Mouse (Mus musculus): ENCODE data around the gene Ccl1. TPM values are rescaled to one million over a fixed set of nuclear protein-coding genes. Genes with fewer than 3 reads are reported as not detected.

The Ccl1 gene
- polyA plus RNA-seq, 1 experiment, result not detected

GRCm38 (mm10) chr11:82214405-82214804 is 91.1 kb downstream of the Ccl1 start:
- no peak overlapping the region for H3K27ac ChIP-seq (ENCODE audit: insufficient read depth, low read depth, low read length)
- no peak for TF ChIP-seq CTCF (IDR thresholded peaks at IDR 0.05; ENCODE audit: low read depth, low read length)
- TF ChIP-seq POLR2A (IDR thresholded peaks at IDR 0.05; ENCODE audit: borderline replicate concordance, low read depth, low read length), result no peak

GRCm38 (mm10) chr11:82206960-82207488 is 98.5 kb downstream of the Ccl1 start:
- H3K27ac ChIP-seq (ENCODE audit: insufficient read depth, low read depth, low read length), result no peak overlapping the region
- TF ChIP-seq POLR2A (IDR thresholded peaks at IDR 0.05; ENCODE audit: borderline replicate concordance, low read depth, low read length), result no peak
- TF ChIP-seq CTCF (IDR thresholded peaks at IDR 0.05; ENCODE audit: low read depth, low read length), result no peak
- H3K4me3 ChIP-seq (ENCODE audit: insufficient read depth, low read length), result no peak overlapping the region
- no peaks in the 10 kb centered on the region; the same call in 1 of the 2 replicates for H3K4me1 ChIP-seq (ENCODE audit: control insufficient read depth, insufficient read depth, low read length)

More at GRCm38 (mm10) chr11:82214405-82214804, 91.1 kb downstream of the Ccl1 start:
- no peak overlapping the region for H3K4me3 ChIP-seq (ENCODE audit: insufficient read depth, low read length)
- no peaks in the 10 kb centered on the region for H3K4me1 ChIP-seq (ENCODE audit: control insufficient read depth, insufficient read depth, low read length)

GRCm38 (mm10) chr11:82205221-82205620 is 100.3 kb downstream of the Ccl1 start:
- Histone ChIP-seq H3K27ac (ENCODE audit: insufficient read depth, low read depth, low read length) (no peak overlapping the region), H3K4me1 (ENCODE audit: control insufficient read depth, insufficient read depth, low read length) (no peaks in the 10 kb centered on the region; the same call in 1 of the 2 replicates), H3K4me3 (ENCODE audit: insufficient read depth, low read length) (no peak overlapping the region)
- TF ChIP-seq CTCF (IDR thresholded peaks at IDR 0.05; ENCODE audit: low read depth, low read length) (no peak), POLR2A (IDR thresholded peaks at IDR 0.05; ENCODE audit: borderline replicate concordance, low read depth, low read length) (no peak)

GRCm38 (mm10) chr11:82203706-82204105 is 101.8 kb downstream of the Ccl1 start:
- H3K4me1 ChIP-seq (ENCODE audit: control insufficient read depth, insufficient read depth, low read length), result no peaks in the 10 kb centered on the region; the same call in 1 of the 2 replicates
- H3K27ac ChIP-seq (ENCODE audit: insufficient read depth, low read depth, low read length), result no peak overlapping the region
- no peak for TF ChIP-seq POLR2A (IDR thresholded peaks at IDR 0.05; ENCODE audit: borderline replicate concordance, low read depth, low read length)
- TF ChIP-seq CTCF (IDR thresholded peaks at IDR 0.05; ENCODE audit: low read depth, low read length), result no peak
- no peak overlapping the region for H3K4me3 ChIP-seq (ENCODE audit: insufficient read depth, low read length)

- H3K27ac ChIP-seq (ENCODE audit: insufficient read depth, low read depth, low read length), result no peak overlapping the region
- no peak overlapping the region for H3K4me3 ChIP-seq (ENCODE audit: insufficient read depth, low read length)
- TF ChIP-seq POLR2A (IDR thresholded peaks at IDR 0.05; ENCODE audit: borderline replicate concordance, low read depth, low read length) (no peak), CTCF (IDR thresholded peaks at IDR 0.05; ENCODE audit: low read depth, low read length) (no peak)
- peaks cover 5% of the 10 kb centered on the region; the same call in 1 of the 2 replicates for H3K4me1 ChIP-seq (ENCODE audit: control insufficient read depth, insufficient read depth, low read length)
Observed at GRCm38 (mm10) chr11:82197774-82198173, 107.7 kb downstream of the Ccl1 start.

GRCm38 (mm10) chr11:82194980-82195379 is 110.5 kb downstream of the Ccl1 start:
- H3K27ac ChIP-seq (ENCODE audit: insufficient read depth, low read depth, low read length), result no peak overlapping the region
- no peak overlapping the region for H3K4me3 ChIP-seq (ENCODE audit: insufficient read depth, low read length)
- peaks cover 5% of the 10 kb centered on the region; the same call in 1 of the 2 replicates for H3K4me1 ChIP-seq (ENCODE audit: control insufficient read depth, insufficient read depth, low read length)
- TF ChIP-seq POLR2A (IDR thresholded peaks at IDR 0.05; ENCODE audit: borderline replicate concordance, low read depth, low read length) (no peak), CTCF (IDR thresholded peaks at IDR 0.05; ENCODE audit: low read depth, low read length) (no peak)

- Histone ChIP-seq H3K4me3 (ENCODE audit: insufficient read depth, low read length) (no peak overlapping the region), H3K27ac (ENCODE audit: insufficient read depth, low read depth, low read length) (no peak overlapping the region), H3K4me1 (ENCODE audit: control insufficient read depth, insufficient read depth, low read length) (peaks cover 5% of the 10 kb centered on the region; the same call in 1 of the 2 replicates)
- TF ChIP-seq CTCF (IDR thresholded peaks at IDR 0.05; ENCODE audit: low read depth, low read length) (no peak), POLR2A (IDR thresholded peaks at IDR 0.05; ENCODE audit: borderline replicate concordance, low read depth, low read length) (no peak)
Observed at GRCm38 (mm10) chr11:82193826-82194225, 111.7 kb downstream of the Ccl1 start.

- H3K27ac ChIP-seq (ENCODE audit: insufficient read depth, low read depth, low read length), result no peak overlapping the region
- no peak overlapping the region for H3K4me3 ChIP-seq (ENCODE audit: insufficient read depth, low read length)
- 0 out of 2 replicates have a peak, but pooled peaks cover 1% of the 10 kb centered on the region for H3K4me1 ChIP-seq (ENCODE audit: control insufficient read depth, insufficient read depth, low read length)
- TF ChIP-seq CTCF (IDR thresholded peaks at IDR 0.05; ENCODE audit: low read depth, low read length), result no peak
- TF ChIP-seq POLR2A (IDR thresholded peaks at IDR 0.05; ENCODE audit: borderline replicate concordance, low read depth, low read length), result no peak
Observed at GRCm38 (mm10) chr11:82189782-82190563, 115.5 kb downstream of the Ccl1 start.

- no peak for TF ChIP-seq CTCF (IDR thresholded peaks at IDR 0.05; ENCODE audit: low read depth, low read length)
- TF ChIP-seq POLR2A (IDR thresholded peaks at IDR 0.05; ENCODE audit: borderline replicate concordance, low read depth, low read length), result no peak
- no peak overlapping the region for H3K27ac ChIP-seq (ENCODE audit: insufficient read depth, low read depth, low read length)
- H3K4me3 ChIP-seq (ENCODE audit: insufficient read depth, low read length), result no peak overlapping the region
- H3K4me1 ChIP-seq (ENCODE audit: control insufficient read depth, insufficient read depth, low read length), result peaks cover 16% of the 10 kb centered on the region
Observed at GRCm38 (mm10) chr11:82185684-82186083, 119.8 kb downstream of the Ccl1 start.
